Mouse (Mus musculus): ENCODE data around the gene Igfbp7.
"Not testable (repeated sequence)": the region's sequence is repeated elsewhere in the genome, so short reads cannot be mapped to it uniquely, and the experiment has no call there.

Igfbp7 gene

GRCm38 (mm10) chr5:77407341-77408298 is at the start of gene Igfbp7:
Gene Igfbp7 (minus strand): TSS chr5:77408041.
- DNase-seq (ENCODE audit: low spot score), result peak; percentile 23

GRCm38 (mm10) chr5:77452103-77452502 is 44.3 kb upstream of the Igfbp7 start:
- no peak for DNase-seq (ENCODE audit: low spot score)

GRCm38 (mm10) chr5:77449531-77449930 is 41.7 kb upstream of the Igfbp7 start:
- no peak for DNase-seq (ENCODE audit: low spot score)

- no peak for DNase-seq (ENCODE audit: low spot score)
Measured at GRCm38 (mm10) chr5:77445431-77445830, 37.6 kb upstream of the Igfbp7 start.

GRCm38 (mm10) chr5:77443889-77444573 is 36.2 kb upstream of the Igfbp7 start:
- no peak for DNase-seq (ENCODE audit: low spot score)

GRCm38 (mm10) chr5:77442856-77443623 is 35.2 kb upstream of the Igfbp7 start:
- no peak for DNase-seq (ENCODE audit: low spot score)

- no peak for DNase-seq (ENCODE audit: low spot score)
Measured at GRCm38 (mm10) chr5:77436308-77436707, 28.5 kb upstream of the Igfbp7 start.

- no peak for DNase-seq (ENCODE audit: low spot score)
Measured at GRCm38 (mm10) chr5:77434060-77434459, 26.2 kb upstream of the Igfbp7 start.

GRCm38 (mm10) chr5:77433561-77433960 is 25.7 kb upstream of the Igfbp7 start:
- DNase-seq (ENCODE audit: low spot score), result no peak

GRCm38 (mm10) chr5:77433119-77433518 is 25.3 kb upstream of the Igfbp7 start:
- no peak for DNase-seq (ENCODE audit: low spot score)

GRCm38 (mm10) chr5:77432446-77432845 is 24.6 kb upstream of the Igfbp7 start:
- DNase-seq (ENCODE audit: low spot score), result no peak

GRCm38 (mm10) chr5:77431068-77431467 is 23.2 kb upstream of the Igfbp7 start:
- no peak for DNase-seq (ENCODE audit: low spot score)

- DNase-seq (ENCODE audit: low spot score), result no peak
Measured at GRCm38 (mm10) chr5:77430471-77430870, 22.6 kb upstream of the Igfbp7 start.

GRCm38 (mm10) chr5:77430049-77430448 is 22.2 kb upstream of the Igfbp7 start:
- no peak for DNase-seq (ENCODE audit: low spot score)

- no peak for DNase-seq (ENCODE audit: low spot score)
Measured at GRCm38 (mm10) chr5:77428526-77428925, 20.7 kb upstream of the Igfbp7 start.

- DNase-seq (ENCODE audit: low spot score), result no peak
Measured at GRCm38 (mm10) chr5:77427986-77428385, 20.1 kb upstream of the Igfbp7 start.

GRCm38 (mm10) chr5:77425721-77426500 is 18.1 kb upstream of the Igfbp7 start:
- no peak for DNase-seq (ENCODE audit: low spot score)

GRCm38 (mm10) chr5:77419537-77419936 is 11.7 kb upstream of the Igfbp7 start:
- not testable (repeated sequence) for DNase-seq (ENCODE audit: low spot score)

- no peak for DNase-seq (ENCODE audit: low spot score)
Measured at GRCm38 (mm10) chr5:77416058-77416457, 8.2 kb upstream of the Igfbp7 start.

GRCm38 (mm10) chr5:77408530-77408929 is 689 bp upstream of the Igfbp7 start:
- DNase-seq (ENCODE audit: low spot score), result no peak

GRCm38 (mm10) chr5:77406371-77406871 is 1.4 kb downstream of the Igfbp7 start:
- DNase-seq (ENCODE audit: low spot score), result no peak
